Mouse (Mus musculus): ENCODE measurements around the gene Mdk. TPM values are rescaled to one million over a fixed set of nuclear protein-coding genes. Genes with fewer than 3 reads are reported as not detected.

Mdk gene
- polyA plus RNA-seq, 1 experiment from 2014 or later, result 347 TPM

DNA sequence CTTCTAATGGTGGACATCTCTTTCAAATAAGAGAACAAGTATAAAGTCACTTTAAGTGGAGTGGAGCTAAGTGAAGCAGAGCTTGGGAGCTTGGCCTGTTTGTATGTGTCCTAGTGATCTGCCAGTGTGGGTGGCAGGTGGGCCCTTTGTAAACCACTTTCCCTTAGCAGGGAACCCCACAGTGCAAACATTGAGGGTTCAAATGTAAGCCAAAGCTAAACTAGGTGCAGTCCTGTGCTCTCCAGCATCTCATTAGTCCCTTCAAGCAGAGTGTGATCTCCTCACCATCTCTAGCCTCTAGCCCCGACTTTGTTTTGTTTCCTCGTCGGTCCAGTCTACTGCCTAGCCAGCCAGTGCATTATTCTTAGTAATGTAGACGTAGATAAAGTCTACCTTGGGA, 47.5 kb downstream of the Mdk start:
- WGBS, result 64% methylated on average over 4 of the region's 4 CpGs
- H3K4me3 ChIP-seq, result no peak overlapping the region
- no peaks in the 10 kb centered on the region for H3K4me1 ChIP-seq
- peaks cover 6% of the 10 kb centered on the region for H3K36me3 ChIP-seq
- H3K9ac ChIP-seq (replicated peaks), result no peak overlapping the region
- no peaks in the 10 kb centered on the region for H3K9me3 ChIP-seq
- no peak overlapping the region for H3K27ac ChIP-seq (replicated peaks)
- H3K27me3 ChIP-seq, result no peaks in the 10 kb centered on the region
- no peak overlapping the region for H3K4me2 ChIP-seq (replicated peaks)
- ATAC-seq (replicated peaks), result no peak

DNA sequence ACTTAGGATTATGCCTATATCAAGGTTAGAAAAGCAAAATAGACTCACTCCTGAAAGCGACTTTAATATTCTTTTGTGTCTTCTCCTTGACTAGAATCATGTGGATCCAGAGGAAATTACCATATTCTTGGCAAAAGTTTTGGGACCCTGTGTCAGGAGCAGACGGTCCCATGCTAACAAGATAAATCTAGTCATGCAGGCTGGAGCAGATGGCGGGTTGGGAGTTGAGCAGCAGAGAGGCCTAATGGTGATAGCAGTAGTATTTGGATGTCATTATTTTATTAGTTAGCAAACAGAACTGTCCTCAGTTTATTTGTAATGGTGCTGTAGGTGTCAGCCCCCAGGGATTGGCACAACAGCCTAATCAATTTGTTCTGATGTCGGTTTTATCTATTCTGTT, 48.1 kb downstream of the Mdk start:
- Histone ChIP-seq H3K36me3 (peaks cover 6% of the 10 kb centered on the region), H3K27ac (replicated peaks) (peak overlapping the region; percentile 56; the same call in 1 of the 2 replicates), H3K9me3 (no peaks in the 10 kb centered on the region), H3K27me3 (no peaks in the 10 kb centered on the region), H3K4me1 (peaks cover 4% of the 10 kb centered on the region; the same call in 1 of the 2 replicates), H3K9ac (replicated peaks) (no peak overlapping the region), H3K4me3 (no peak overlapping the region), H3K4me2 (replicated peaks) (no peak overlapping the region)
- ATAC-seq (replicated peaks), result 0 out of 2 replicates have a peak, but pooled peaks have one; percentile 29
- WGBS, result 65% methylated on average over 4 of the region's 4 CpGs

Small RNA genes within 50 kb of the gene (microRNA-seq; reads per million reads assigned to microRNA genes)
- not detected for gene Mir6999

Other genes starting within 250 kb of the Mdk start
- gene Atg13, start 221.7 kb downstream of the Mdk start, polyA plus RNA-seq (2015; fragmentation: Nextera tagmentation; extraction: Ambion mirVana), result 38.4 and 40.4 TPM in 2 replicates
- 20.4 and 23.7 TPM in 2 replicates for gene Harbi1, start 221.4 kb downstream of the Mdk start, polyA plus RNA-seq (2015; fragmentation: Nextera tagmentation; extraction: Ambion mirVana)
- 20.0 and 21.8 TPM in 2 replicates for gene Ambra1, start 202.2 kb downstream of the Mdk start, polyA plus RNA-seq (2015; fragmentation: Nextera tagmentation; extraction: Ambion mirVana)
- gene Chrm4, start 5.0 kb downstream of the Mdk start, polyA plus RNA-seq (2015; fragmentation: Nextera tagmentation; extraction: Ambion mirVana), result 1.5 and 1.8 TPM in 2 replicates
- gene Gm9821, start 13.4 kb upstream of the Mdk start, polyA plus RNA-seq (2015; fragmentation: Nextera tagmentation; extraction: Ambion mirVana), result 0.15 and 0.32 TPM in 2 replicates
- gene Dgkz, start 43.6 kb upstream of the Mdk start, polyA plus RNA-seq (2015; fragmentation: Nextera tagmentation; extraction: Ambion mirVana), result 27.6 and 28.2 TPM in 2 replicates
- 0.92 and 1.0 TPM in 2 replicates for gene Creb3l1, start 92.2 kb upstream of the Mdk start, polyA plus RNA-seq (2015; fragmentation: Nextera tagmentation; extraction: Ambion mirVana)
- gene Phf21a, start 160.8 kb upstream of the Mdk start, polyA plus RNA-seq (2015; fragmentation: Nextera tagmentation; extraction: Ambion mirVana), result 46.8 and 48.6 TPM in 2 replicates

Data from forebrain, embryonic 15.5 days (tissue).